Mouse (Mus musculus) heart, embryonic 11.5 days (tissue): ENCODE measurements around the gene Gm47429. TPM values are rescaled to one million over a fixed set of nuclear protein-coding genes. Genes with fewer than 3 reads are reported as not detected.
"Not testable (repeated sequence)": the region's sequence is repeated elsewhere in the genome, so short reads cannot be mapped to it uniquely, and the experiment has no call there.

Experiments
- ATAC-seq: fragments of 200-750 bp; cut with Nextera tagmentation; replicated peaks from 2 replicates; pipeline ENCODE4 v1.8.0; 2017; ENCODE audit warnings: moderate library complexity; ENCODE audit not compliant: insufficient number of reproducible peaks, low FRiP score, low TSS enrichment
- H3K27ac ChIP-seq: fragments of 300-500 bp; sonication (generic); 2 replicates; pipeline ENCODE4 v1.5.1; 2014; ENCODE audit warnings: mild to moderate bottlenecking, low read depth, low read length
- H3K27me3 ChIP-seq: fragments of 300-500 bp; sonication (generic); 2 replicates; pipeline ENCODE4 v1.6.1; 2014; ENCODE audit warnings: mild to moderate bottlenecking, low read length, mixed read lengths; ENCODE audit not compliant: control insufficient read depth, insufficient read depth
- H3K36me3 ChIP-seq: fragments of 300-500 bp; sonication (generic); 2 replicates; pipeline ENCODE4 v1.6.1; 2014; ENCODE audit warnings: mild to moderate bottlenecking, low read length, moderate library complexity, mixed read lengths; ENCODE audit not compliant: control insufficient read depth, insufficient read depth
- H3K4me1 ChIP-seq: fragments of 300-500 bp; sonication (generic); 2 replicates; pipeline ENCODE4 v1.6.1; 2014; ENCODE audit warnings: low read length; ENCODE audit not compliant: control insufficient read depth, insufficient read depth
- H3K4me2 ChIP-seq: fragments of 300-500 bp; sonication (generic); 2 replicates; pipeline ENCODE4 v1.6.1; 2014; ENCODE audit warnings: mild to moderate bottlenecking, moderate library complexity
- H3K4me3 ChIP-seq: fragments of 300-500 bp; sonication (generic); 2 replicates; pipeline ENCODE4 v1.5.1; 2014; ENCODE audit warnings: low read depth, low read length
- H3K9ac ChIP-seq: fragments of 300-500 bp; sonication (generic); 2 replicates; pipeline ENCODE4 v1.6.1; 2014; ENCODE audit warnings: mild to moderate bottlenecking, low read depth, low read length, moderate library complexity
- H3K9me3 ChIP-seq: fragments of 300-500 bp; sonication (generic); replicated peaks from 2 replicates; pipeline ENCODE4 v1.6.1; 2016; ENCODE audit warnings: low read length; ENCODE audit not compliant: control insufficient read depth
- WGBS: fragments of 180-500 bp; shearing (Covaris S2); extraction: QIAGEN DNeasy Blood & Tissue Kit; methylation state at CpG from one replicate; pipeline ENCODE4 v1.1.7; 2014; ENCODE audit not compliant: insufficient replicate concordance; 5-methylcytosine and 5-hydroxymethylcytosine counted together
- polyA plus RNA-seq: library from polyadenylated mRNA; unstranded; fragments of >200 nt; fragmentation: Nextera tagmentation; extraction: Ambion mirVana; gene quantifications from 2 replicates; pipeline ENCODE4 v1.2.1, GENCODE M21; 2014

Gm47429 gene
- polyA plus RNA-seq = not detected in 2 replicates

DNA sequence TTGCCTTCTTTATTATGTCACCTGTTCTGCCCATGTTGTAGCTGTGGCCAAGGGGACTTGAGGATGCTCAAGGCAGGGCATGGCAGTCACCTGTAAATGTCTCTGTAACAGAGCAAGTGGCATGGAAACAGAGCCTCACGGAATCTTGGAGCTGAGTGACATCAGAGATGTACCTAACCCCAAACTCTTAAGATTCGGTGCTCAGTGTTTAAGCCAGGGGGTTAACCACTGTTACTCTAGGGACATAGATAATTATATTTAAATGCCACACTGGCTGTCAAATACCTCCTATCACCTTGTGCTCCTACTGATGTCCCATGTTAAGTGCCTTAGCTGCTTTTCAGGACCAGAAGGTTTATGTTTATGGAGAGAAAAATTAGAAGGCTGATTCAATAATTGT lies at the start of gene Gm47429:
Gene Gm47429 (minus strand): TSS at position 101 of the 400 bp plus-strand sequence.
- 75% methylated on average over 2 of the region's 2 CpGs for WGBS
- Histone ChIP-seq H3K36me3 (no peaks in the 10 kb centered on the region), H3K9ac (no peak within 1 kb of the TSS), H3K4me2 (no peak within 1 kb of the TSS), H3K27ac (no peak within 1 kb of the TSS), H3K4me3 (no peak within 1 kb of the TSS), H3K9me3 (no peaks in the 10 kb centered on the region), H3K27me3 (no peaks in the 10 kb centered on the region), H3K4me1 (no peaks in the 10 kb centered on the region)
- no peak for ATAC-seq

DNA sequence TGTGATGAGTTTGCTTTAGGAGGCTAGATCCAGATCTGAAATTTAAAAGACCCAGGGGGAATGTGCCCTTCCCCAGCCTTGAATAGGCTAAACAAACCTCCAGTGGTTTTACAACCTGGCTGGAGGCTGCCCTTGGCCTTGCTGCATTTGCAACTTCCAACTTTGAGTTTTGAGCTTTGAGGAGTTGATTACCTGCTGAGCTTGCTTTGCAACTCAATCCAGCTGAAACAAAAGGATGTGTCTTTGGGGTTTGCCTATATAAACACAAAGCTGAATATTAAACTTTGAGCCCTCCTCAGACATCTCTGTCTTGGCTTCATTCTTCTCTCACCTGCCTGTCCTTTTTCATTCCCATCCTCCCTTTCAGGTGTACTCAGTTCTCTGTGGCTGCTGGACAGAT lies 44.8 kb upstream of the Gm47429 start:
- not testable (repeated sequence) for ATAC-seq, H3K4me1 ChIP-seq, H3K4me2 ChIP-seq, H3K9ac ChIP-seq, H3K9me3 ChIP-seq, H3K36me3 ChIP-seq, H3K27me3 ChIP-seq, H3K4me3 ChIP-seq, H3K27ac ChIP-seq

DNA sequence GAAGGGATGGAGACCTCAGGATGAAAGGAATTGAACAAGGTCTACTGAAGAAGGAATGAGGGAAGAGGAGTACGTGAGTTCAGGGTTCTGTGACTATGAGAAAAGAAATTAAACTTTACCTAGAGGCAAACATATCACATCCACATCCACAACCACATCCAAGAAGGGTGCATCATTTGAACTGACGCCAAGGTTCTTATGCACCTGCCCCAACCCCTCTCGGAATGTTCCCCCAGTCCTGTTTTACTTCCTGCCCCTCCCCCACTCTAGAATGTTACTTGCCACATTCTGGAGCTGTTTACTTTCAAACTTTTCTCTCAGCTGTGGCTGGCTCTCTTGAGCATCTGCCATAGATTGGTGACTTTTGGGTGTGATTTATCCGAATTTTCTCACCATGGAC lies 23.3 kb upstream of the Gm47429 start, which contains the start of gene Nutm2:
Gene Nutm2 (plus strand): TSS at position 301 of the 400 bp plus-strand sequence.
- WGBS = 70% methylated on average over 4 of the region's 4 CpGs
- ATAC-seq = no peak

DNA sequence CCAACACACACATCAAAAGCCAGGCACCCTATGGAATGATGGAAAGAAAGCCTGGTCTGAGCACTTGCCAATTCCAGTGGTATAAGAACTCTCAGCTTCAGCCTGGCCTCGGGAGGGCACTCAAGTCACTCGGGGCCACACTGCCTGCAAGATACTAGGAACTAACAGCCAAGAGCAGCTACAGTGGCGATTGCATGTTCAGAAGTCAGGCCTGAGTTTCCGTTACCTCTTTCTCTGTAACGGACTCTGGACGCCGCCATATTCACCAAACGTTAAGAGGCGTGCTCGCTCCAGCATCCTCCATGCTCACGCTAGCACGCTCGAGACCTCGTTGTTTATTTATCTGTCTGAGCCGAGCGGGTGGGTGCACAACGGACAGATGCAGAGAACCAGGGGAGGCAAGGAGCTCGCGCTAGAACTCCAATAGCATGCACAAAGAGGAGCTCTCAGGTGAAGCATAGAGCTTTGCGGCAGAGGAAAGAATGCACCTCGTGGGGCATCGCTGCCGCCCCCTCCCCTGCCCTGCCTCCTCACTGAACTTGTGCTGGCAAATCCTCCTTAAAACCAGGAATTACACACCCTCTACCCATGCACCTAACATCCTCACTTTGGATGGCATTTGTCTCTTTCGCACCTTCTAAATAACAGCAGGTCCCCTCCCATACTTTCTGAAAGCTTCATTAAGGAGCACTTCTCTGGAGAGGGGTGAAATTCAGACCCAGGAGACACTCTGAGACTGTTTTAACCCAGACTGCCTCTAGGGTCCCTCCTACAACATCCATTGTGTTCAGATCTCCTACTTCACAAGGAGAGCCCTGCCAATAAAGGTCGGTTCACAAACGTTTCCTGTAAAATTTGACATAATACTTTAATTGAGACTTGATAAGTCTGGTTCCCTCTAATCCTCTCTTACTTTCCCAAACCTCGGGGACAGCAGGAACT lies 21.2 kb upstream of the Gm47429 start:
- Histone ChIP-seq H3K27me3 (no peaks in the 10 kb centered on the region), H3K4me2 (peak overlapping the region; percentile 66), H3K9ac (no peak overlapping the region), H3K4me1 (no peaks in the 10 kb centered on the region), H3K4me3 (peak overlapping the region; percentile 36), H3K27ac (no peak overlapping the region), H3K9me3 (no peaks in the 10 kb centered on the region), H3K36me3 (no peaks in the 10 kb centered on the region)
- no peak for ATAC-seq
- 25% methylated on average over 27 of the region's 27 CpGs for WGBS

More for the DNA sequence above, 23.3 kb upstream of the Gm47429 start, which contains the start of gene Nutm2:
- no peaks in the 10 kb centered on the region for H3K4me1 ChIP-seq
- no peaks in the 10 kb centered on the region for H3K36me3 ChIP-seq
- H3K4me2 ChIP-seq = no peak within 1 kb of the TSS
- H3K27ac ChIP-seq = no peak within 1 kb of the TSS
- H3K9ac ChIP-seq = no peak within 1 kb of the TSS
- no peaks in the 10 kb centered on the region for H3K27me3 ChIP-seq
- H3K9me3 ChIP-seq = no peaks in the 10 kb centered on the region
- no peak within 1 kb of the TSS for H3K4me3 ChIP-seq

DNA sequence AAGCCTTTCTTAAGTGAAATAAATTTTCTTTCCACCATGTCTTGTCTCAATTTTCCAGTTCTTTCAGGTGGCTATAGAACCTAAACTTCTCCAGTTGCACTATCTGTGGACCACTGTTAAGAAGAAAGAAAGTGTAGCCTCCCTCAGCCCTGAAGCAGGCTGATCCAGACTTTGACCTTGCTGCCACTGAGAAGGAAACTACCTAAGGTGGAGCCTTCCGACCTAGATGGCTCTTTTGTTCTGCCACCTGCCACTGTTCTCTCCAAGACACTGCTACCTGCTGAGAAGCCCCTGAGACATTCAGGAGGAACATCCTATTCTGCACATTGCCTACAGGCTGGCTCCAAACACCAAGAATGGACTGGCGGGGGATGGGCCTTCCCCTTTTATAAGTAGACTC lies 16.7 kb upstream of the Gm47429 start:
- WGBS = 57% methylated on average over 2 of the region's 2 CpGs
- H3K9ac ChIP-seq, H3K4me3 ChIP-seq, H3K27ac ChIP-seq, ATAC-seq, H3K4me2 ChIP-seq, H3K36me3 ChIP-seq, H3K9me3 ChIP-seq, H3K27me3 ChIP-seq, H3K4me1 ChIP-seq: not testable (repeated sequence)

DNA sequence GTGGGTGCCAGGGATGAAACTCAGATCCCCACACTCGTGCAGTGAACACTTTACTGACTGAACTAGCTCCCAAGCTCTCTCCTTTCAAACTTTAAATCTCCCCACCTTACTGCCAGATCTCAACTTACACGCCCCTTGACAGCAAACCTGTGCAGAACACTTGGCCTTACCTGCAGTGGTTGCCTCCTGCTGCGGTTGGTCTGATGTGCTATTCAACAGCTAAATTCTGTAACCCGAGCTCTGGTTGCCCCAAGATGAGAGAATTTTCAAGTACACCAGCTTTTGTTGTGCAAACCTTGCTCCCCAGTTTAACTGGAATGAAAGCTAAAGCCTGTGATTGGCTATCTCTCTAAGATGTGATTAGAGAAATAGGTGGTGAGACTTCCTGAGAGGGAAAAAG lies 9.7 kb upstream of the Gm47429 start:
- no peak overlapping the region for H3K27ac ChIP-seq
- H3K27me3 ChIP-seq = no peaks in the 10 kb centered on the region
- H3K9ac ChIP-seq = no peak overlapping the region
- H3K36me3 ChIP-seq = no peaks in the 10 kb centered on the region
- no peaks in the 10 kb centered on the region for H3K4me1 ChIP-seq
- H3K4me2 ChIP-seq = no peak overlapping the region
- 24% methylated on average over 4 of the region's 4 CpGs for WGBS
- no peak for ATAC-seq
- H3K9me3 ChIP-seq = no peaks in the 10 kb centered on the region
- no peak overlapping the region for H3K4me3 ChIP-seq

DNA sequence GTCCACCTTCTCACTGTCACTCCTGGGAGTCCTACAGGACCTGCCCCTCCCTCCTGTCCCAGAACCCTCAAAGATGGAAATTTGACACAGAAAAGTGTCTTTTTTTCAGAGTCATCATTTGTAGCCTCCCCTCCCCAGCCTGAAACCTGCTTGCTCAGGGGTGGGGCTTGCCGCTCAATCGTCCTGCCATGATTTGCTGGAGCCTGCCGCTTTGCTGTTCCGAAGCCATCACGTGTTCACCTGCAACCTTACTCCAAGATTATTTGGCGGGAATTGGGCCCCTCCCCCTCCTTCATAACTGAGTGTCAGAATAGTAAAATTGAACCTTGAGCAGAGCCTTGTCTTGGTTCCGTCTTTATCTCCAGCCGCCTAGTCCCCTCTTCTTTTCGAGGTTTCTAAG lies 8.6 kb upstream of the Gm47429 start:
- ATAC-seq, H3K27me3 ChIP-seq, H3K9ac ChIP-seq, H3K4me3 ChIP-seq, H3K27ac ChIP-seq, H3K4me1 ChIP-seq, H3K9me3 ChIP-seq, H3K4me2 ChIP-seq, H3K36me3 ChIP-seq: not testable (repeated sequence)
- 60% methylated on average over 9 of the region's 9 CpGs for WGBS

DNA sequence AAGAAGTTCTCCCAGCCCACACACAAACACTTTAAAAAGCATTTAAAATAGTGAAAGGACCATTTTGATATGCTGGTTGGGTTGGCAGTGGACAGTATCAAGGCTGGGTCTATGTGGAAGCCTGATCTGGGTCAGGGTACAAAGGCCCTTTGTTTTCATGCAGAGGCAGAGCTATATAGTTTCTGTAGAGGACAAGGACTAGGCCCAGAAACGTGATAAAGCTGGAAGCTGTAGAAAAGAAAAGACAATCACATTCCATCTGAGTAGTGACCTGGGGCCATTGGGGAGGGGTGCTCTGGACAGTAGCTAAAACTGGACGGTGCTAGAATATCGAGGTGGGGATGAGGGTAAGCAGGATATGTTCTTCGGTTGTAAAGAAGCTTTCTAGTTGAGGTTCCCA lies 1.5 kb upstream of the Gm47429 start:
- Histone ChIP-seq H3K27me3 (no peaks in the 10 kb centered on the region), H3K27ac (no peak overlapping the region), H3K9ac (no peak overlapping the region), H3K4me2 (no peak overlapping the region), H3K36me3 (no peaks in the 10 kb centered on the region), H3K4me1 (no peaks in the 10 kb centered on the region), H3K4me3 (no peak overlapping the region), H3K9me3 (no peaks in the 10 kb centered on the region)
- ATAC-seq = no peak
- WGBS = 55% methylated on average over 4 of the region's 4 CpGs

DNA sequence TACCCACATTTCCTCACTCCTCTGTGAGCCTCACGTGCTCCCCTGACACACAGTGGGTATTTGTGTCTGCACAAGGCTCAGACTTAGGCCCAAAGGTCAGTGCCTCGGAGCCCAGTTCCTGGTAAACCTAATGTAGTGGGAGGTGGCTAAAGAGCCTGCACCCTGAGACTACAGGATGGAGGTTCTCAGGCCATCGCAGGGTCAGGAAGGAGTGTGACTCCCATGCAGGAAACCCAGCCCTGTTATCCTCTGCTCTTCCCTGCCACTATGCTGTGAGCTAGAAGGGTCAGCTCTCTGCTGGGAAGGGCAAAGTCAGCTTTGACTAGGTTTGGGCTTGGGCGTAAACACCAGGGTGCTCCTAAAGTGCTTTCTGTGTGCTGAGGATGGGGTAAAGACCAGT lies 17.0 kb downstream of the Gm47429 start:
- Histone ChIP-seq H3K4me3 (no peak overlapping the region), H3K4me2 (no peak overlapping the region), H3K9ac (no peak overlapping the region), H3K36me3 (peaks cover 18% of the 10 kb centered on the region), H3K4me1 (no peaks in the 10 kb centered on the region), H3K27me3 (no peaks in the 10 kb centered on the region), H3K9me3 (no peaks in the 10 kb centered on the region), H3K27ac (no peak overlapping the region)
- 72% methylated on average over 4 of the region's 4 CpGs for WGBS
- no peak for ATAC-seq
